Mouse (Mus musculus) hindbrain, embryonic 15.5 days (tissue): ENCODE results near the gene Reep6. TPM values are rescaled to one million over a fixed set of nuclear protein-coding genes. Genes with fewer than 3 reads are reported as not detected.

Experiments
- ATAC-seq: fragments of 200-750 bp; cut with Nextera tagmentation; 2 replicates; pipeline ENCODE4 v1.8.0; 2017; ENCODE audit warnings: low read depth, moderate number of reproducible peaks, moderate TSS enrichment; ENCODE audit not compliant: low FRiP score
- H3K27ac ChIP-seq: fragments of 300-500 bp; sonication (generic); replicated peaks from 2 replicates; pipeline ENCODE4 v1.5.1; 2015; ENCODE audit warnings: mild to moderate bottlenecking, inconsistent platforms
- H3K27me3 ChIP-seq: fragments of 300-500 bp; sonication (generic); 2 replicates; pipeline ENCODE4 v1.6.1; 2015; ENCODE audit warnings: control low read depth, inconsistent platforms
- H3K36me3 ChIP-seq: fragments of 300-500 bp; sonication (generic); 2 replicates; pipeline ENCODE4 v1.6.1; 2015; ENCODE audit warnings: control low read depth, inconsistent platforms
- H3K4me1 ChIP-seq: fragments of 300-500 bp; sonication (generic); replicated peaks from 2 replicates; pipeline ENCODE4 v1.6.1; 2015; ENCODE audit warnings: control low read depth, inconsistent platforms
- H3K4me2 ChIP-seq: fragments of 300-500 bp; sonication (generic); 2 replicates; pipeline ENCODE4 v1.6.1; 2015; ENCODE audit warnings: moderate library complexity, mild to moderate bottlenecking, inconsistent platforms
- H3K4me3 ChIP-seq: fragments of 300-500 bp; sonication (generic); 2 replicates; pipeline ENCODE4 v1.5.1; 2015; ENCODE audit warnings: mild to moderate bottlenecking, inconsistent platforms
- H3K9ac ChIP-seq: fragments of 300-500 bp; sonication (generic); 2 replicates; pipeline ENCODE4 v1.6.1; 2015; ENCODE audit warnings: inconsistent platforms
- H3K9me3 ChIP-seq: fragments of 300-500 bp; sonication (generic); 2 replicates; pipeline ENCODE4 v1.6.1; 2016; ENCODE audit warnings: control low read depth, inconsistent platforms
- WGBS: fragments of 180-500 bp; shearing (Covaris S2); methylation state at CpG from one replicate; pipeline ENCODE4 v1.1.7; 2015; 5-methylcytosine and 5-hydroxymethylcytosine counted together
- polyA plus RNA-seq: library from polyadenylated mRNA; unstranded; fragments of >200 nt; fragmentation: Nextera tagmentation; extraction: Ambion mirVana; gene quantifications from 2 replicates; pipeline ENCODE4 v1.2.1, GENCODE M21; 2015

Reep6 gene
- polyA plus RNA-seq, 1 experiment from 2014 or later, result 7.1 TPM

DNA sequence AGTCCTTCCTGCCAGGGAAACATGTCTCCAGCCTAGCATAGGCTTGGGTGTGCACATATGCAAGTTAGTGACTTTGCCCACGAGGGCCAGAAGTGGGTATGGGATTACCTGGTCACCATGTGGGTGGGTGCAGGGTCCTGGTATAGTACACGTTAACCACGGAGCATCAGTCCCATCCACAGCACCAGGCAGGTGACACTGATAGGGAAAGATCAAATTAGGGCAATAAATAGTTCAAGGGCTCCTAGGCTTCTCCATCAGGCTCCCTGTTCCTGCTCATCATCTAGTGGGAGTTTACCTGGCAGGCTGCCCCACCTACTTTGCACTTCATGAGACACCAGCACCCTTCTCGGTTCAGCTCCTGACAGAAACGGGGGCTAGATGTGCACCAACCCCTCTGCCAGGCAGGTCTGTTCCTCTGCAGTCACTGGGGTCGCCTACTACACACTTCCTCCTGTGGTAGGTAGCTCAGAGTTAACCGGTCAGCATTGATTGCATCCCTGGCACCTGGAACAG, 34.9 kb upstream of the Reep6 start:
- WGBS, result 50% methylated on average over 7 of the region's 7 CpGs
- no peaks in the 10 kb centered on the region for H3K9me3 ChIP-seq
- no peak for ATAC-seq
- H3K27me3 ChIP-seq, result no peaks in the 10 kb centered on the region
- H3K27ac ChIP-seq, result peak overlapping the region; percentile 98
- peaks cover 18% of the 10 kb centered on the region for H3K36me3 ChIP-seq
- peak overlapping the region; percentile 52; the same call in 1 of the 2 replicates for H3K9ac ChIP-seq
- H3K4me1 ChIP-seq, result peaks cover 65% of the 10 kb centered on the region
- no peak overlapping the region for H3K4me3 ChIP-seq
- 0 out of 2 replicates have a peak overlapping the region, but pooled peaks have one; percentile 86 for H3K4me2 ChIP-seq

GRCm38 (mm10) chr10:80295618-80296425, 33.9 kb upstream of the Reep6 start, which contains the start of gene Apc2:
Gene Apc2, plus strand, starts transcription at chr10:80295977.
- peak; percentile 65 for ATAC-seq
- Histone ChIP-seq H3K4me1 (peaks cover 74% of the 10 kb centered on the region), H3K36me3 (peaks cover 18% of the 10 kb centered on the region), H3K4me3 (peak within 1 kb of the TSS; percentile 47), H3K9me3 (no peaks in the 10 kb centered on the region), H3K9ac (peak within 1 kb of the TSS; percentile 52), H3K27ac (peak within 1 kb of the TSS; percentile 98), H3K4me2 (peak within 1 kb of the TSS; percentile 86), H3K27me3 (no peaks in the 10 kb centered on the region)
- under 1% methylated on average over 26 of the region's 26 CpGs for WGBS

DNA sequence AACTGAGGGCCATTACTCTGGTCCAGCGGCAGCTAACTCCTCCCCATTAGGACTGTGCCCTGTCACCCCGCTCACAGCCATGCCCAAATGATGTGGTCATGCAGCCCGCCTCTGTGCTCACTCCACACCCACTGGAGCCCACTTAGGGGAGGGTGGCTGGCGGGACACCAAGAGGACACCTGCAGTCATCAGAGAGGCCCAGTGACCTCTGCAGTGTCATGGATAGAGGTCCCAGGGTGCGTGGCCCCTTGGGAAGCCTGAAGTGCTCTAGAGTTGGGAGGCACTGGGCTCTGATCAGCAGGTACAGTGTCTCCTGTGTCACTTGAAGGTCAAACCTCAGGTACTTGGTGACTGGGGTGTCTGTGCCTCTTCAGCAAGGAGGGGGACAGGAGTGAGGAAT, 32.9 kb upstream of the Reep6 start:
- Histone ChIP-seq H3K27ac (peak overlapping the region; percentile 98), H3K9me3 (no peaks in the 10 kb centered on the region), H3K4me3 (peak overlapping the region; percentile 47), H3K4me2 (peak overlapping the region; percentile 86), H3K36me3 (peaks cover 18% of the 10 kb centered on the region), H3K9ac (peak overlapping the region; percentile 52), H3K4me1 (peaks cover 80% of the 10 kb centered on the region), H3K27me3 (no peaks in the 10 kb centered on the region)
- WGBS, result 87% methylated on average over 5 of the region's 5 CpGs
- no peak for ATAC-seq

DNA sequence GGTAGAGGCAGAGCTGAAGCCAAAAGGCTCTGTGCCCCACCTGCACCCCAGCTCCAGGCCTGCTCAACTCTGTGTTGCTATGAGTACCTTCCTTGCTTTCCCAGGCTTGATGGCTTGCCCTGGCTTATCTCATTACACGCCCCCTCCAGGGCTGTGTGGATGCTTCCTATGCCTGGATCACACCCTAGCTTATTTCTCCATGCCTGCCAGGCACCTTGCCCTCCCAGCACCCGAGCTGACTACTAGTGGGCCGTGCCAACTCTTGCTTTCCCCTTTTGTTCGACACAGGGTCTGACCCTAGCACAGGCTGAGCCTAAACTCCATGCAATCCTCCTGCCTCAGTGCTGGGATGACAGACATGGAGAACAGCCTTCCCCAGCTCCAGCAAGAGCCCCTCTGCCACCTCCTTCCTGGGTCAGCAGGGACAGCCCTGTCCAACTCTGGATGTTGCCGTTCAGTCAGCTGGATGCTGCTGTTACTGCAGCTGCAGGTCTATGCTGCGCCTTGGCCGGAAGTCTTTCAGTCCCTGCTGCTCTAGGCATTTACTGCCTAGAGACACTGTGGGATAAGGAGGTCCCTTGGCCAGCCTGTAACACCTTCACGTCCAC, 32.1 kb upstream of the Reep6 start:
- Histone ChIP-seq H3K4me2 (peak overlapping the region; percentile 86), H3K9ac (peak overlapping the region; percentile 52), H3K4me1 (peaks cover 85% of the 10 kb centered on the region), H3K4me3 (no peak overlapping the region), H3K36me3 (peaks cover 22% of the 10 kb centered on the region), H3K27me3 (no peaks in the 10 kb centered on the region), H3K27ac (peak overlapping the region; percentile 98), H3K9me3 (no peaks in the 10 kb centered on the region)
- WGBS, result 62% methylated on average over 8 of the region's 8 CpGs
- ATAC-seq, result no peak

DNA sequence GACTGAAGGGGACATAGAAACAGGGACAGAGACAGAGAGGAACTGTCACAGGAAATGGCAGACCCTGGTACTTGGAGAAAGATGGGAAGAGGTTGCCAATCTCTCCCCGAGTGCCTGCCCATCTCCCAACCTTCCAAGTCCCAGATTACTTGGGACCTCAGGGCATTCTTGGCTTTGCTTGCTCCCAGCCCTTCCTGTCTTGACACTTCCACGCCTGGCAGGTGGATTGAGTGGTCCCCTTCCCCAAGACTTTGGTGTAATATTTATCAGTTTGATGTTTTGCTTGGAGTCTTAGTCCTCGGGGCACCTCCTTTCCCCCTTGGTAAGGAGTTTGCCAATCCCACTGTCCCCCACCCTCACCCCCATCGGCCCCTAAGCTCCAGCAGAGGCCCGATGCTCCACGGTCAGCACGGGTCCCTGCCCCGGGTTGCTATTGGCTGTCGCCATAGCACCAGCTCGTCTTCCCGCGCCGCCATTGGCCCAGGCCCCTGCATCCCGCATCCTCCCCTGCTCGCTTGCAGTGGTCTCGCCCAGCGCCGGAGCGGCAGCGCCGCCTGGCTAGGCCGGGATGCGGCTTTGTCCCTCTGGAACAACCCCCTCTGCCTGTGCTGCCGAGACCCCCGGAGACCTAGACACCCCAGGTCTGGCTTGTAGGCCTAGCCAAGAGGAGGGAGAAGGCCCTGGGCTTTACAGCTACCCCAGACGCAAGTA, 31.0 kb upstream of the Reep6 start:
- H3K4me1 ChIP-seq, result peaks cover 87% of the 10 kb centered on the region
- peak; percentile 77 for ATAC-seq
- H3K36me3 ChIP-seq, result peaks cover 20% of the 10 kb centered on the region
- no peaks in the 10 kb centered on the region for H3K27me3 ChIP-seq
- H3K4me2 ChIP-seq, result peak overlapping the region; percentile 86
- peak overlapping the region; percentile 98 for H3K27ac ChIP-seq
- H3K9ac ChIP-seq, result peak overlapping the region; percentile 91
- H3K9me3 ChIP-seq, result no peaks in the 10 kb centered on the region
- 2% methylated on average over 26 of the region's 26 CpGs for WGBS
- H3K4me3 ChIP-seq, result peak overlapping the region; percentile 66

DNA sequence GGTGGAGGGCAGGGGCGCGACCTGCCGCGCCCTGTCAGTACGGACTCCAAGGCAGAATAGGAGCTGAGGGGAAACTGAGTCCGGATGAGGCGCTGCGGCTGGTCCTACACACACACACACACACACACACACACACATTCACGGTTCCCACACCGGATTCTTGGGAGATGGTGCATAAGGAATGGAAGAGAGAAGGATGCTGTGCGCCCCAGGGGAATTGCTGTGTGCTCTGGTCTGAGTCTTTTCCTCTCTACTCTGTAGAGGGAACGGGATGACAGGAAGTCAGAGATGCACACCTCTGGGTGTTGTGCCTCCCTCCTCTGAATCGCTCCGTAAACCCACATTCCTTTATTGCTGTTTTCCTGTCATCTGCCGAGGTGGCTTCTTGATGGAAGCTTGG, 30.5 kb upstream of the Reep6 start:
- Histone ChIP-seq H3K27me3 (no peaks in the 10 kb centered on the region), H3K9me3 (no peaks in the 10 kb centered on the region), H3K9ac (peak overlapping the region; percentile 91), H3K4me3 (peak overlapping the region; percentile 66), H3K36me3 (peaks cover 14% of the 10 kb centered on the region), H3K4me2 (peak overlapping the region; percentile 86), H3K27ac (peak overlapping the region; percentile 98), H3K4me1 (peaks cover 87% of the 10 kb centered on the region)
- ATAC-seq, result no peak
- WGBS, result 4% methylated on average over 15 of the region's 15 CpGs

DNA sequence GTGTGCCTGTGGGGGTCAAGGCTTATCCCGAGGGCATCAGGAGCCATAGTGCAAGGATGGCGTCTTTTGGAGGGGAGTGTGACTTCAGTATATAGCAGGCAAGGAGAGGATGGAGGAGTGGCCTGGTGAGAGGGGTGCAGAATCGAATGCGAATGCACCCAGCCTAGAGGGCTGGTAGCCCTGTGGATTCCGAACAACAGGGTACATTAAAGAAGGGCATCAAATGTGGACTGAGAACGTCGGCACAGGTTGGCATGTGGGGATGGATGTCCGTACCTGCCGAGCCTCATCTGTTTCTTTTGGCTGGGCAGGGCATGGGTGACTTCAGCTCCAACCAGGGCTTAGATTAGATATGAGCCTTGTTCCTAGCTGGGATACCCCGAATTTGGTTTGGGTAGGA, 29.9 kb upstream of the Reep6 start:
- peaks cover 88% of the 10 kb centered on the region for H3K4me1 ChIP-seq
- no peak for ATAC-seq
- H3K27ac ChIP-seq, result peak overlapping the region; percentile 98
- H3K27me3 ChIP-seq, result no peaks in the 10 kb centered on the region
- 36% methylated on average over 10 of the region's 10 CpGs for WGBS
- peak overlapping the region; percentile 66 for H3K4me3 ChIP-seq
- peak overlapping the region; percentile 91 for H3K9ac ChIP-seq
- no peaks in the 10 kb centered on the region for H3K9me3 ChIP-seq
- H3K36me3 ChIP-seq, result peaks cover 13% of the 10 kb centered on the region
- peak overlapping the region; percentile 86 for H3K4me2 ChIP-seq

DNA sequence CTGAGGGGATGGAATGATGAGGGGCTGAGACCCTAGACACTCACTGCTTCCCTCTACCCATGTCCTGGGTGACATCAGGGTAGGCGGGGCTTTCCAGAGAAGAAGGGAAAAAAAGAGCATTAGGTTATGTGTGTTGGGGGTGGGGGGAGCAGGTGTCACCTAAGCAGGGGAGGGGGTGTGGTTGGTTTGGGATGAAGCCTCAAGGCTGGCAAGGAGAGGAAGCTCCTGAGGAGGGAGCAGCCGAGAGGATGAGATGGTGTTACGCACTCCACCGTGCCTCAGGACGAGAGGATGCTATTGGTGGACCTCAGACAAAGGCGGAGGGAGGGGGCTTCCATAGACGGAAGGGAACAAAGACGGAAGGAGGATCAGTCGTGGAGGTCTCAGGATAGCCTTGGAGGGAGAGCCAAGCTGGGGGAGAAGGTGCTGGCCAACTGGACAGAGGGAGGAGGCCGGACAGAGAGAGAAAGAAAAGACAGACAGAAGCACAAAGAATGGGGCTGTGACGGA, 29.0 kb upstream of the Reep6 start:
- H3K4me2 ChIP-seq, result peak overlapping the region; percentile 86
- H3K4me1 ChIP-seq, result peaks cover 87% of the 10 kb centered on the region
- peaks cover 18% of the 10 kb centered on the region for H3K36me3 ChIP-seq
- WGBS, result 7% methylated on average over 11 of the region's 11 CpGs
- H3K4me3 ChIP-seq, result peak overlapping the region; percentile 66
- H3K27ac ChIP-seq, result peak overlapping the region; percentile 98
- peak; percentile 82 for ATAC-seq
- H3K9ac ChIP-seq, result peak overlapping the region; percentile 91
- H3K27me3 ChIP-seq, result no peaks in the 10 kb centered on the region
- H3K9me3 ChIP-seq, result no peaks in the 10 kb centered on the region

DNA sequence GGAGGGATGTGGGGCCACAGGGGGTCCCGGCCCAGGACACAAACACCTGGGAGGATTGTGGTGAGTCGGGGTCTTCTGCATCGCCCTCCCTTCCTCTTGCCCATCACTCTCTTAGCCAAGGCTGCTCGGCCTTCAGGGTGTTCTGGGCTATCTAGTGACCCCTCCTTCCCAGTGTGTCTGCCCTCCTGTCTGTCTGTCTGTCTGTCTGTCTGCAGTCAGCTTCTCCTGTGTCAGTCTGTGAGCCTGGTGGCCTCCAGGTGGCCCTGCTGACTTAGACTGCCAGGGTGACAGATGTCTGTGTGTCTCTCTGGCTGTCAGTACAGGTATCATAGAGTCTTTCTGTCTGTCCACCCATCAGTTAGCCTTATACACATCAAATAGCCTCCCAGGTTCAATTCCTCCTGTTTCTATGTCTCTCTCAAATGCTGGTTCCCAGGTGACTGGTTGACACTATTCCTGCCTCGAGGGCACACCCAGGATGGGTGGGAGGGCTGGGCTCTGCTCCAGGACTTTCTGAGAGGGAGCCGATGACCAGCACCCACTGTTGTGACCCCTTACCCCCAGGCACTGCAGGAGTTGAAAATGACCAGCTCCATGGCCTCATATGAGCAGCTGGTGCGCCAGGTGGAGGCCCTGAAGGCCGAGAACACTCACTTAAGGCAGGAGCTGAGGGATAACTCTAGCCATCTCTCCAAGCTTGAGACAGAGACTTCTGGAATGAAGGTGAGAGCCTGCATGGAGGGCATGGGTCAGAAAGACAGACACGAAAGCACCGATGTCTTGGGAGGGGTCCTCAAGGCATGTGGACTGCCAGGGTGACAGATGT, 28.3 kb upstream of the Reep6 start:
- H3K27ac ChIP-seq, result peak overlapping the region; percentile 98
- ATAC-seq, result no peak
- H3K4me2 ChIP-seq, result peak overlapping the region; percentile 86
- 40% methylated on average over 10 of the region's 10 CpGs for WGBS
- no peaks in the 10 kb centered on the region for H3K9me3 ChIP-seq
- H3K9ac ChIP-seq, result peak overlapping the region; percentile 91
- peaks cover 26% of the 10 kb centered on the region for H3K36me3 ChIP-seq
- peak overlapping the region; percentile 66 for H3K4me3 ChIP-seq
- peaks cover 88% of the 10 kb centered on the region for H3K4me1 ChIP-seq
- no peaks in the 10 kb centered on the region for H3K27me3 ChIP-seq

DNA sequence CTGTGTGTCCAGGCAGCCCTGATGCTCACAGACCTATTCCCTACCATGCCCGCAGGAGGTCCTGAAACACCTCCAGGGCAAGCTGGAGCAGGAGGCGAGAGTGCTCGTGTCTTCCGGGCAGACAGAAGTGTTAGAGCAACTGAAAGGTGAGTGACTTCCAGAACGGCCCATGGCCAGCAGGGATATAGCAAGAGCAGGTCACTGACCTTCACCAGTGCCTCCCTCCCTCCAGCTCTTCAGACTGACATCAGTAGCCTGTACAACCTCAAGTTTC, 27.7 kb upstream of the Reep6 start:
- Histone ChIP-seq H3K27me3 (no peaks in the 10 kb centered on the region), H3K36me3 (peaks cover 31% of the 10 kb centered on the region), H3K9me3 (no peaks in the 10 kb centered on the region), H3K9ac (peak overlapping the region; percentile 91), H3K4me3 (peak overlapping the region; percentile 66), H3K4me2 (peak overlapping the region; percentile 86), H3K27ac (peak overlapping the region; percentile 98), H3K4me1 (peaks cover 85% of the 10 kb centered on the region)
- 44% methylated on average over 5 of the region's 5 CpGs for WGBS
- no peak for ATAC-seq

DNA sequence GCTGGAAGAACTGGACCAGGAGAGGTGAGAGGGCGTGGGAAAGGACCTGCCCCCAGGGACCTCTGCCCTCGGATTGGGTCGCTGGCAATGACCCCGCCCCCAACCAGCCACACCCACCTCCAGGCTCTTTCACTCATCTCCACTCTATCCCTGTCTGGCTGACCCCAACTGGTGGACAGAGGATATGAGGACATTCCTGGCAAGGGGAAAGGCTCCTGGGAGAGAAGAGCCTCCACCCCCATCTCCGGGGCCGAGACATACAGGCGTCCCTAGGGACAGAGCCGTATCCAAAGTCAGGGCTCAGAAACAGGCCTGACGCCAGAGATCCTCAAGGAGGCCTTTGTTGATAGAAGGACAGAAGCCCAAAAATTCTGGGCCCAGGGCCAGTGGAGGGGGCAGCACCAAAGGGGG, 27.3 kb upstream of the Reep6 start:
- whole genome bisulfite sequencing, result 4% methylated on average over 9 of the region's 9 CpGs
- Histone ChIP-seq H3K4me1 (peaks cover 80% of the 10 kb centered on the region), H3K9me3 (no peaks in the 10 kb centered on the region), H3K4me3 (peak overlapping the region; percentile 66), H3K9ac (peak overlapping the region; percentile 91), H3K27ac (peak overlapping the region; percentile 98), H3K27me3 (no peaks in the 10 kb centered on the region), H3K4me2 (peak overlapping the region; percentile 86), H3K36me3 (peaks cover 36% of the 10 kb centered on the region)
- peak; percentile 9; the same call in 1 of the 2 replicates for ATAC-seq
